Mouse (Mus musculus): ENCODE data around the gene Fzr1. TPM values are rescaled to one million over a fixed set of nuclear protein-coding genes. Genes with fewer than 3 reads are reported as not detected.

Fzr1 gene
- total RNA-seq, 2 experiments from 2014 or later = 37.8 to 49.0 TPM

DNA sequence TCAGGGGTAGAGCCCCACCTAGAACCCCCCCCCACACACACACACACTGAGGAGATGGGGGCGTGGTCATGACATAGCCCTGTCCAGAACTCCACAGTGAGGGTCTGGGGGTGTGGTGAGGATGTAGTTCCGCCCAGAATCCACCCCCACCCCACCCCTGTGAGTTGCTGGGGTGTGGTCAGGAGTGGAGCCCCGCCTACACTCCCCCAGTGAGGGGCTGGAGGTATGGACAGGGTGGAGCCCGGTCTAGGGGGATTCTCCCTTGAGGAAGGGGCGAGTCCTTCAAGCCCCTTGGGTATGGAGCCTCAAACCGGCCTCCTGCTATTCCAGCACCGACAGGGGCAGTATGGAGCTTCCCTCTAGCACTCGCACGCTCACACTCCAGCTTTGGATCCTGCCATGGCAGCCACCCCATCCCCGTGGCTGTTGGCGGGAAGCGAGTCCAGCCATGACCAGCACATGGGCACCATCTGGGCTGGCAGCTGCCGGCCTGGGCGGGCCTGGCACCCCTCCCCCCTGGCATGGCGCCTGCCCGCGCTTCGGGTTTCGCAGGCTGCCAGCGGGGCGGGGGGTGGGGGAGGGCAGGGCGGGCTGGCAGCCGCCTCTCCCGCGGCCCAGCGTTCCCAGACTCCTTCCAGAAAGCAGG lies 38.4 kb upstream of the Fzr1 start:
- peak; percentile 83 to 90 for DNase-seq

DNA sequence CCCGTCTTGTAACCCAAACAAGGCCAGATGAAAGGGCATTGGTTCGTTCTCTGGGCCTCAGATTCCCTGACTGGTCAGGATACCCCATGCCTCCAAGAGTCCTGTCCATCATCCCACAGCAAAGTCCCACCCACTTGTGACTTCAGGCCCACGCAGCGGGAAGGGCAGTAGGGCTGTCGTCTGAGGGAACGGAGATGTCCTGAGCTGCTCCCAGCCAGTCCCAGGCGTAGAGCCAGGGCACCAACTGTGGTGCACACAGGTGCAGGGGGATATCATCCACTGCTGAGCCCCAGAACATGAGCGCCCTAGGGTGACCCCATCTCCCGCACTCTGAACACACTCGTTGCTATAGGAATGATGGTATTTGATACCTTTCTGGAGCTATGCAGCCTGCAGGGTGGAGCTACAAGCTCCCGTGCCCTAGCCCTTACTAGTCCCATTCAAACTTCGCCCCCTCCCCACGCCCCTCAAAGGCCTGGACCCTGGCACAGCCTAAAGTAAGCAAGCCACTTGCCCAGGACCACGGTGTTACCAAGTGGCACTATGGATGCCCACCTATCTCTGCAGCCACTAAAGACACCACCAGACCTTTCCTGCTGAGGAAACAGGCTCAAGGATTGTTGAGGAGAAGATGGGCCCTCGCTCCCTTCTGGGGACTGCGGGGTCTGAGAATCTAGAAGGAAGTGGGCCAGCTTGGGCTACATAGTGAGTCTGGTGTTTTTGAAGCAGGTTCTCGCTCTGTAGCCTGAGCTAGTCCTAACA lies 37.4 kb upstream of the Fzr1 start:
- peak in 1 of 2 experiments; percentile 27 for DNase-seq

DNA sequence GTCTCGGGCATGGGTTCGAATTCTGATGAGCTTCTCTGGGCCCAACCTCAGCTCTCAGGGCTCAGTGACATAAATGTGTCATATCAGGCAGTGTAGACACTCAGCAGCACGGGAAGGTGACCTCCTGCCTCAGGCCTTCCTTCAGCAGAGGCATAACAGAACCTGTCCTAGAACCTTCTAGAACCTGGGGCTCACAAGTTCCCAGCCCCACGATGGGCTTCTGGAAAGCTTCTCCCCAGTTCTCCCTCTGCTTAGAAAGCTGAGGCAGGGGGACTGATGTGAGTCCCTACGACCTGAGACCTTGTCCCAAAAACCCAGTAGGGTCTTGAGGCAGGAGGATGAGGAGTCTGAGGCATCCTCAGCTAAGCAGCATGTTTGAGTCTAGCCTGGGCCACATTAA lies 36.8 kb upstream of the Fzr1 start:
- no peak for DNase-seq

DNA sequence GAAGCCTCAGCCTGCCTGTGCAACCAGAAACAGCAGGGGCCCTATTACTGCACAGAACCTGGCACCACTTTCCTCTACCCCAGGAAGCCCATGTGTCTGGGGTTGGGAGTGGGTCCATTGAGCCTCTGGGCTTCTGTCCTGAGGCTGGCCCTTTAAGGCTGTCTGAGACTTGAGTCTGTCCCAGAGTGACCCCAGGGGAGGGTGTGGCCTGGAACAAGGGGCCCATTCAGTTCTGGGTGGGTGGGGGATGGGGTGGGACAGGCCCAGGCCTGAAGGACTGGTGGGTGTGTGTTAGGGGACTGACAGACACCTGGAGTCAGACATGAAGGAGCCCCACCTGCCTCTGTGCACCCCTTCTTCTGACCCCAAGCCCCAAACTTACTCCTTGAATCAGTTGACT lies 36.4 kb upstream of the Fzr1 start:
- DNase-seq = peak in 1 of 2 experiments; percentile 70

DNA sequence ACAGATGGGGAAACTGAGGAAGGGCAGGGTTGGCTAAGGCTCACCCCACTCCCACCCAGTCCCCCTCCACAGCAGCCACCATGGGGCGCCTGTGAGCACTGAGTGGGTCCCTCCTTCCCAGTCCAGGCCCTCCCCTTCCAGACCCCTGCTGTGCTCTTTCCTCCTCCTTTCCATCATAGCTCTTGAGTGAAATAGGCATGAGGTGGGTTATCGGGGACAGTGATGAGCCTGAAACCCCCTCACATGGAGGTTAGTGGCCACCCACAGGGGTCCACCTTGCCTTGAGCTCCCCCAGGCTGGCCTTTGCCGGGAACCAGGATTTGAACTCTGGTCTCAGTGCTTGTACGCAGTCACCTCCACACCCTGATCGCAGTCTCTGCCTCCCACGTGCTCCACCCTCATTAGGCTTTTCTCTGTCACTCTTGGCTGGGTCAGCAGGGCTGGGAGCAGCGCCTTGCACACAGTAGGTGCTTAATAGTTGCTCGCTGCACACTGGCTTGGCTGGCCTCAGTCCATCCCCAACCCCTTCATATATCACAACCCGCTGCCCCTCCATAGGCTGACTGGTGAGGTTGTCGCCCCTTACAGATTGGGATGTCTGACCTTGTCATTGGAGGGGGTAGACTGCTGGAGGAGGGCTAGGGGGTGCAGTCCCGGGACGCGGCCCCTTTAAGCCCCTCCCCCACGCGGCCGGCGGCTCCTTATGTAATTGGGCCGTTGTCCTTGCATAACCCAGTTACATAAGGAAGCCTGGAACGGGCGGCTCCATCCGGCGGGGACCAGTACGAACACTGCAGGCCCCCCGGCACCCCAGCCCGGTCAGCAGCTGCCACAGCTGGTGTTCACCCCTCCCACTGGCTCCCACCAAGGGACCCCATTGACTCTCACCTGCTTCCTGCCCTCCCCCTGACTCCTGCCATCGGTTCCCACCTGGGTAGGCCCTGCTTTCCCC lies 35.3 kb upstream of the Fzr1 start:
- peak; percentile 88 to 93 for DNase-seq

DNA sequence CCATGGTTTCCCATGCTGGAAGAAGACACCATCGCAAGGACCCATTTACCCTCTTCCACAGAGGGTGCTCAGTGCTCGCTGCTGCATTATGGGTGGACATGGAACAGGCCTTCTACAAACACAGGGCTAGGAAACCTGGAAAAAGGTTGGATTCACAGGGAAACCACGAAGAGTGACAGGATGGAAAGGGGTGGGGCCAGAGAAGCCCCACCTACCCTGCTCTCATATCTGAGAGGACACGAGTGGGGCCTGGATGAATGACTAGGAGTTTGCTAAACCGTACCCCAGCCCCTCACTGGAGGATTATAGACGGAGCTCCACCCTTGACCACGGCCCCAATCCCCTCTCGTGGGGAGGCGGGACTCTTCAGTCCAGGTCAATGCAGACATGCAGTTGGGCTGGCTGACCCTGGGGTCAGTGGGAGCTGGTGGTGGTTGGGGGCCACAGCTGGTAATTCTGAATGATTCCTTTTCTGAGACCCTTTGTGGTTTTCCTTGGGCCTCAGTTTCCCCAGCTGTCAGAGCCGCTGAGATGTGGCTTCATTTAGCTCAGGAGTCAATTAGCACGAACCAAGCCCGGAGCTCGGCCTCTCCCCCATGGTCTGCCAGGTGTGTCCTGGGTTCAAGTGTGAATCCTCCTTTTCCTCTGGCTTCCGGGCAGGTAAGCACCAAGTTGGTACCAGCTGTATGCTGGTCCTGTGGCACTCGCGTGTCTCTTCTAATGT lies 34.4 kb upstream of the Fzr1 start:
- DNase-seq = no peak

DNA sequence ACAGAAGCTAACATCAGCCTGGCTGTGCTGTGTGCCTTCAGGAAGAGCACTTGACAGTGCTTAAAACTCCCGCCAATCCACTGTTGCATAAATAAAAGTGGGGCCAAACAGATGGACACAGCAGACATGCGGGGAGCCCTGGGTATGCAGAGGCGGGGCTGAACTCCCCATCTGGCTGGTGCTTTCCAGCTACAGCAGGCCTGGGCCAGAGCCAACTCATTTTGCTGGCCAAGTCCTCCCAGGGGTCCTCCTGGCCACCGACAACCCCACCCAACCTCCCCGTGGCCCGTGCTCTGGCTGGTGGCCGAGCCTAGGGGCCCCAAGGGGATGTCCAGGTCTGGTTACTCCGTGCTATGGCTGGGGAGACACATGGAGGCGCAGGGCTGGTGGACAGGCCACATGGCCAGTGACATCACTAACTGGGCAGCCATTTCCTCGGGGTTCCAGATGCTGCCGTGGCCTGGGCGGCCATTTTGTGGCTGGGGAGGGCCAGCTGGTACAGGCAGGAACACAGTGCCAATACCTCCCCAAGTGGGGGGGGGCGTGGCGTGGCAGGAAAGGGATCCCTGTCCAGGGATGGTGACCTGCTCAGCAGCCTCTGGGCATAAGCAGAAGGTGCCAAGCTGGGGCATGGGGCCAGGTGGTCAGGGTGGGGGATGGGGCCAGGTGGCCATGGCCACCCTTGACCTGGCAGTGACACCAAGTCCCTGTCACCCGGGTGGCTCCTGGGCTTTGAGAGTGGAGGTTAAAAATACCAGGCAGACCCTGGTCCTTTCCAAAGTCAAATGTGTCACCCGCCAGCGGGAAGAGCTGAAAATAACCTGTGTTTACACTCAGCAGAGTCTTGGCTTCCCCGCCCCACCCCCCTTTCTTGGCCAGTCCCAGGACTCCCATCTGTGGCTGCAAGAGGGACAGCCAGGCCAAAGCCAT lies 33.4 kb upstream of the Fzr1 start:
- peak; percentile 71 to 87 for DNase-seq

DNA sequence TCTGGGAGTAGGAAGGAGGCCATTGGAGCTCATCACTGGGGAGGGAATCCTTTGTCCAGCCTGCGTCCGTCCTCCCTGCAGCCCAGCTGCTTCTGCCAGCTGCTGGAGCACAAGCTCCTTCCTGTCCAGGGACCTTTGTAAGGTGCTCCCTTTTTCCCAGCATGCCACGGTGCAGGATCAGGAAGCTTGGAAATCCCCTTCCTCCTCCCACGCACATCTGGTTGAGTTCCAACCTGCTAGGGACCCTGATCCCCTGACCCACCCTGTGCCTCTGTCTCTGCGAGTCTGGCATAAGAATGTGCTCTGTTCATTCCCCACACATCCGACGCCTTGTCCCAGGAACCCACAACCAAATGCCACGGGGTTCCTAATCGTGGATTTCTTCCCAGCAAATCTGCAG lies 32.7 kb upstream of the Fzr1 start:
- DNase-seq = peak in 1 of 2 experiments; percentile 49

DNA sequence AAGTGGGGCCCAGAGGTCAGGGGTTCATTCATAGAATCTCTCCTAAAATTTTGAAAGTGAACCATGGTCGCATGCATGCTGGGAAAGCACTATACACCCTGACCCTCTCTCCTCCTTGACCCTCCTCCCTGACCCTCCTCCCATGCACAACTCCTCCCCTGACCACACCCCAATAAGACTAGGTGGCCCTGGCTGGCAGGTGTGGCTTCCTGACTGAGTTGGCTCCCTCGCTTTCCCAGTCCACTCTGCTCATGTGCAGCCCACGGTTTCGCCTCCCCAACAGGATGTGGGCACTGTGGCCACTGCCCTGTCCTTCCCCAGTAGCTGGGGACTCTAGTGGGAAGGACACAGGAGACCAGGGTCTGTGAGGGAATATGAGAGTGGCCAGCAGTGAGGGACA lies 32.0 kb upstream of the Fzr1 start:
- no peak for DNase-seq

DNA sequence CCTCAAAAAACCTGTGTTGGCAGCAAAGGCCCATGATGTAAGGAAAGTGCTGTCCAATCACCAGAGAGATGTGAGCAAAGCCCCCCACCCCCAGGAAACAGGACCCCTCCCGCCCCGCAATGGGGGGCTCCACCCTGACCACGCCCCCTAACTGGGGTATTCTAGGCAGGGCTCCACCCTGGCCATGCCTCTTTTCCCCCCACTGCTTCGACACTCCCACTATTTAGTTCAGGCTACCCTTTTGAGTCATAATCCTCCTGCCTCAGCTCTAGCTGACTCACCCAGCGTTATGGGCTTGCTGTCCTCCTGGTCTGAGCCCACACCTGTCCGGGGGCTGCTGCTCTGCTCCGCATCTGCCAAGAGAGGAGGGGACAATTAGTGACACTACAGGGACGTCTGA lies 31.0 kb upstream of the Fzr1 start:
- DNase-seq = no peak

DNA sequence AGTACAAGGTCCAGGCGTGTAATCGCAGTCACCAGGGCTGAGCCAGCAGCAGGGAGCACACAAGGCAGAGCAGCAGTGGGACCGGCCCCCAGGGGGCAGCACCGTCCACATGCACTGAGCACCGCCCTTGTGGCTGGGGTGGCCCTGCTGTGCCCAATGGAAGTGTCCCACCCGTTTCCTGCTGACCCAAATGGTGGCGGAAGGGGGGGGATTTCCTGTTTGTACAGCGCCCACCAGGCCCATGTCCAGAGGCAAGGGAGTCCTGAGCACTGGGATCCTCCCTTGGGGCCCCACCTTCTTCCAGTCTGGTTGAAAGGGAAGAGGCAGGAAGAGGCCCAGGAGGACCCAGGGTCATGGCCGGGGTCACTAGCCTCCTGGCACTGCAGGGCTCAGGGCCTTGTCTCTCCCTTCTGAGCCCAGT lies 30.6 kb upstream of the Fzr1 start:
- peak; percentile 88 to 96 for DNase-seq

DNA sequence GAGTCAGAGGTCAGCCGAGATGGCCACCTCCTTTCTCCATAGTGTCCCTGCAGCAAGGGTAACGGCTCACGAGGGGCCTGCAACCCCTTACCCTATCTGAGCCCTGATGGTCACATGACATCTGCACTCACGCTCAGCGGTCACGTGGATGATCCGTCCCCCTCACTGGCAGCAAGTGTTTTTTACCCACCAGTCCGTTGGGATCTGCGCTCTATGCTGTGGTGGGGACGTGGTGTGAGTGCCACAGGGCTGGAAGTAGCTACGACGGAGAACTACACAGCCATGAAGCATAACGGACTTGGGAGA lies 30.1 kb upstream of the Fzr1 start:
- DNase-seq = no peak

DNA sequence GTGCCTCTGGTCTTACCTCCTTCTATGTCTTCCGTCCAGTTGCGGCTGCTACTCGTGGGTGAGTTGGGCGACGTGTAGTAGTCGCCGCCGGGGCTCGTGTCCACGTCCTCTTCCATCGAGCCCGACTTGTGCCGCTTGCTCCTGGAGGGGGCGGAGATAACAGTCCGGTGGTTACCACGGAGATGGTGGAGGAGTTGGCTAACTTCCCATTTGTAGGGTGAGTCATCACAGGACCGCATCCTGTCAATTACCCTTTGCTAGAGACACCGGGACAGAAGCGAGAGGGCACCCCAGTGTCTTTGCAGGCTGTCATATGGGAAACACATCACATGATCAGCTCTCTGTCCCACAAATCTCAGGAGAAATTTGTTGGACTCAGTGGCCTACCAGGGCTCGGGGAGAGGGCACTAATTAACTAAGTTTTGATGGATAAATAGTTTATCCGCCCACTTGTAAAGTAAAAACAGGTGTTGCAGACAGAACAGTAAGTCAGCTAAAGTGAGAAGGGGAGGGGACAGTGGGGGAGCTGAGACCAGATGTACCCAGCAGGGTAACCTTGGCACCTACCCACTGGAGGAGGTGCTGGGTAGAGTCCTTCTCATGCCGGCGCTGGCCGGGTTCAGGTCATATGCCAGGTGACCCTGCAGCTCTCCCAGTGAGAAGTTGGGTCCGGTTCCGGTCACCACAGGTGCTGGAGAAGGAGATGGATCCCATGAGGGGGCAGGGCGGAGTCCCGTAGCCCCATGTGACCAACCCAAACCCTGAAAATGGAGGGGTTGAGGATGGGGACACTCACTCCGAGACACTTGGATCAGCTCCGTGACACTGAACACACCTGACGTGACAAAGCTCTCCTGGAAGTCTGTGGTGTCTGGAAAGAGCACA lies 29.5 kb upstream of the Fzr1 start:
- DNase-seq = peak; percentile 90 to 91

DNA sequence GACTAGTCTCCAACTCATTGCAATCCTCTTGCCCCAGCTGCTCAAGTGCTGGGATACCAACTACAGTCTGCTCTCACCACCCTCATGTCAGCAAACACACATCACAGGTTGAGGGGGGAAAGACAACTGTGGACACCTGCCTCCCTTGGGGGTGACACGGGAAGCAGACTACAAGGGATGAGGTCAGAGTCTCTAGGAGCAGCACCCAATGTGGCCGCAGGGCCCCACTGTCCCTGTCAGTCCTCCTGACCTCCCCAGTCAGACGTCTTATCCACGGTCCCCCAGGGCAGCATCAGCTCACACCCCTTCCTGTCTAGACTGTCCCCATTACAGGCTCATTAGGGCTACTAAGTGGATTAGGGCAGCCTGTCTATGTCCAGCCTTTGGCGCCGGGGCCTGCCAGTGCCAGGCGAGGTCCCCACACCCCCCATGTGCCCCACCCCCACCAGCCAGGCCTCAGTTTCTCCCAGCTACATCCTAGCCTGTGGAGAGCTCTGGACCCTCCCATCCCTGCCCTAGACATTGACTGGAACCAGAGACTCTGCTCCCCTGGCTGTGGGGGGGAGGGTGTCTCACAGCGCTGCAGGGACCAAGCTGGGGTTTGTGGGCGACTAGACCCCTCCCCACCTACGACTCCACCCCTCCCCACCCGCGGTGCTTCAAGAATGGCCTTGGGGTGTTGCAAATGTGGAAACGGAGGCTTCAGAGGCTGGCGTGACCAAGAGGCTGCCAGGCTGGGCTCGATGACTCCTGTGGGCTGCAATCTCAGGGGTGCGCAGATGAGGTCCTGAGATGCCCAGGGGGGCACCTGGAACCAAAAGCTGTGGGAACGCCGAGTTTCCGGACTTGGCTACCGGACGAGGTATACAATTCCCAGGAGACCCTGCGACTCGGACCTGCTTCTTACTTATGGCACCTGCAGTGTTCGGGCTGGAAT lies 28.5 kb upstream of the Fzr1 start:
- peak in 1 of 2 experiments; percentile 13 for DNase-seq

DNA sequence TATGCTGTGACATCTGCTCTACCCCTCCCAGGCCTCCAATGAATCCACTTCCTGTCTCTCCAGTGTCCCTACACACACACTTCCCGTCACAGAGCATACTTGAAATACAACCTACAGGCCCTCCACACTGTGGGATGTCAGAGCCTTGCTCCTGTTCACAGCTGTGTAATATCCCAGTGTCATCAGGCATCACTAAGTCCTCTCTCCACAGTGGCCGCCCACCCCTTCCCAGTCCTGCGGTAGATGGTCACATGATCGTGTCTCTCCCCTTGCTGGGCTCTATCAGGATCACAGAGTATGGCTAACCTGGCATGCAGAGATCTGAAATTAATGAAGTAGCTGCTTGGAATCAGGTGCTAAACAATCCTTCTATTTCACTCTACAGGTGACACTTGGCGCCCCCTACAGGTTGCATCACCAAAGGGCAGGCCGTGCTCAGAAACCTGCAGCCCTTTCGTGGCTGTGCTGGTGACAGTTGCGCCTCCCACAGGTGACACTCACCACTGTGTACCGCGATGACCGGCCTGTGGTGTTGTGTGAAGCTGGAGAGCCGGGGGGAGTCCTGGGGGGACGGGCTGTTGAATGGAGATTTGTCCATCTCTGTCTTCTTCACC lies 27.4 kb upstream of the Fzr1 start:
- DNase-seq = peak; percentile 65 to 70

DNA sequence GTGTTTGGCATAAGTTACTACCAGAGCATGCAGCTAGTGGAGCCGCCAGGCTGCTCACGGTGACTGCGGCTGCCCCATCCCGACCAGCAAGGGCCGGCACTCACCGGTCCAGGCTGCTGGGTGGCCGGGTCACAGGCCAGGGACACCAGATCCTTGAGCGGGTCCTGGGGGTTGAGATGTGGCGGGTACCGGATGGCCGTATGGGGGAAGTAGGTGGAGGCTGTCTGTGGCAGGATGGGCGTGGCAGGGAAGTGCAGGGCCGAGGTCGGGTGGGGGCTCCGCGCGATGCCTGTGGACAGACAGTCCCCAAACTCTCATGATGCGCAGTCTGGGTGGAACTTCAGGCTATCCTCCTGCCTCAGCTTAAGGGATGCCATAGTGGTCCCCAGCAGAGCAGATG lies 26.4 kb upstream of the Fzr1 start:
- DNase-seq = peak in 1 of 2 experiments; percentile 38

DNA sequence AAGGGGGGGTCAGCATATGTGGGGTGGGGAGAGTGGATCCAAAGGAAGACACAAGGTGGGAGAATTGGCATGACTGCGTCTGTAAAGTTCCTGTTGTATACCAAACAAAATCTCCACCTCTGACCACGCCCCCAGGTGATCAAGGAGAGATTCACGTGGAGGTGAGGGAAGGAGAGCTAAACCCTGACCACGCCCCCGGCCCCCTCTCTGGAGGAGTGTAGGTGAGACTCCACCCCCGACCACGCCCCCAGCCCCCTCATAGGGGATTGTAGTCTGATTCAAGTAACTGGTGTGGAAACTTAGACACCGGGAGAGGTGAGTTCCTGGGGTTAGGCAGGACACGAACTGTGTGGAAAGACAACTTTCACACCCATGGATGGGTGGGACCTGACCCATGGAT lies 25.8 kb upstream of the Fzr1 start:
- DNase-seq = no peak

DNA sequence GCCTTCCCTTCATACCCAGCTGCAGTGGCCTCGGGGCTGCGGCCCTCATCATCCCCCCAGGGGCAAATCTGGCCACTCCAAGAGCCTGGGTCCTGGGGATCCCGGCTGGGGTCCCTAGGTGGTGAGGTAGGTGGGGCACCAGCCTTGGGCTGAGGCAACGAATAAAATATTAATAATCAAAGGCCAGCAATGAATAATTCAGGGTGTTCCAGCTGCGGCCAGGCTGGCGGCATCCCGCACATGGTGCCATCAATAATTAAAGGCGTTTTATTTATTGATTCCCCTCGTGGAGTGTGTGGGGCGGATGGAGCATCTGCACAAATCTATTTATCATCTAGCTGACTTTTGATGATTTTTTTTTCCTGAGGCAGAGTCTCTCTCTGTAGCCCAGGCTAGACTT lies 25.2 kb upstream of the Fzr1 start:
- DNase-seq = no peak
